Mouse (Mus musculus) midbrain, embryonic 15.5 days (tissue): ENCODE data around the gene Mmab. TPM values are rescaled to one million over a fixed set of nuclear protein-coding genes. Genes with fewer than 3 reads are reported as not detected.
A peak's percentile ranks its signal among the peaks of the same experiment; 100 is the strongest.

Experiments used
- ATAC-seq: fragments of 200-750 bp; cut with Nextera tagmentation; replicated peaks from 2 replicates; pipeline ENCODE4 v1.8.0; 2017; ENCODE audit warnings: moderate TSS enrichment
- H3K27ac ChIP-seq: fragments of 300-500 bp; sonication (generic); 2 replicates; pipeline ENCODE4 v1.5.1; 2015; ENCODE audit warnings: mild to moderate bottlenecking, inconsistent platforms
- H3K27me3 ChIP-seq: fragments of 300-500 bp; sonication (generic); replicated peaks from 2 replicates; pipeline ENCODE4 v1.6.1; 2015; ENCODE audit warnings: inconsistent platforms
- H3K36me3 ChIP-seq: fragments of 300-500 bp; sonication (generic); replicated peaks from 2 replicates; pipeline ENCODE4 v1.6.1; 2015; ENCODE audit warnings: inconsistent platforms
- H3K4me1 ChIP-seq: fragments of 300-500 bp; sonication (generic); 2 replicates; pipeline ENCODE4 v1.6.1; 2015; ENCODE audit warnings: inconsistent platforms
- H3K4me2 ChIP-seq: fragments of 300-500 bp; sonication (generic); 2 replicates; pipeline ENCODE4 v1.6.1; 2015; ENCODE audit warnings: inconsistent platforms, mild to moderate bottlenecking, moderate library complexity
- H3K4me3 ChIP-seq: fragments of 300-500 bp; sonication (generic); 2 replicates; pipeline ENCODE4 v1.5.1; 2015; ENCODE audit warnings: mild to moderate bottlenecking, inconsistent platforms
- H3K9ac ChIP-seq: fragments of 300-500 bp; sonication (generic); 2 replicates; pipeline ENCODE4 v1.6.1; 2015; ENCODE audit warnings: mild to moderate bottlenecking, inconsistent platforms
- H3K9me3 ChIP-seq: fragments of 300-500 bp; sonication (generic); 2 replicates; pipeline ENCODE4 v1.6.1; 2016; ENCODE audit warnings: inconsistent platforms
- WGBS: fragments of 180-500 bp; shearing (Covaris S2); methylation state at CpG from one replicate; pipeline ENCODE4 v1.1.7; 2015; ENCODE audit warnings: mixed read lengths; 5-methylcytosine and 5-hydroxymethylcytosine counted together
- polyA plus RNA-seq: library from polyadenylated mRNA; unstranded; fragments of >200 nt; fragmentation: Nextera tagmentation; extraction: Ambion mirVana; gene quantifications from 2 replicates; pipeline ENCODE4 v1.2.1, GENCODE M21; 2015

Gene Mmab
- 31.6 and 32.8 TPM in 2 replicates for polyA plus RNA-seq

DNA sequence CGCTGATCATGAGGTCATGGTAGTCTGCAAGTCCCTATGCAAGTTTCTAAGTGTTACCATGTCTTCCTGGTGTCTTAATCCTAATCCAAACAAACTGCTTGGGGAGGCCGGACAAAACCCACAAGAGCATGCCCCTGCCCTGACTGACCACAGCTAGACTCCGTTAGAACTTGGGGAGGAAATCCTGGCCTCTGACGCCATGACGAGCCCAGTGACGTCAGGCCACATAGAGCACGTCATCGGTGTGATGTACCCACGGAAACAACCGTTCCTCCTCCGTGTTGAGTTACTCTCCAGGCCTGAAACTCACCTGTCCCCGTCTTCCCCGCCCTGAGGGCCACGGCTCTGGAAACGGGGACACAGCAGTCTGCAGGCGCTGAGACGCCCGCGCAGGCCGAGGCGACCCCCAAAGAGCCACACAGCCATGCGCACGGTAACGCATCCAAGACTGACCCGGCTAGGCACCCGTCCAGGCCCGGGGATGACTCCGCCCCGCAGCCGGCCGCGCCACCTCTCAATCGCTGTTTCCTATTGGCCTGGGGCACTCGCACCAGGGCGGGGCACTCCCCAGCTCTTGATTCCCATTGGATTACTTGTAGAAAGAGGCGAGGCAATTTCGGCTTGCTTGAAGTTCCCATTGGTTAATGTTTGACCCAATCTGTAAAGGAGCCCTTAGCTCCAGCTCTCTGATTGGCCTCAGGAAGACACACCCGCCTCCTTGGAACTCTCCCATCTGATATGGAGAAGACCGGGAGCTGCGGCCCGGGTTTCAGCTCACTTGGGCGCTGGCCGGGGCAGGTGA, at the start of gene Mmab, which contains the start of gene Mvk:
TSS of gene Mmab (minus strand) at position 495 of the 802 bp plus-strand sequence.
TSS of gene Mvk (plus strand) at position 704 of the 802 bp plus-strand sequence.
- 2% methylated on average over 43 of the region's 43 CpGs for WGBS
- Histone ChIP-seq H3K27me3 (no peaks in the 10 kb centered on the region), H3K4me2 (peak within 1 kb of the TSS; percentile 77), H3K27ac (peak within 1 kb of the TSS; percentile 89), H3K9me3 (no peaks in the 10 kb centered on the region), H3K4me3 (peak within 1 kb of the TSS; percentile 71), H3K36me3 (peaks cover 3% of the 10 kb centered on the region; the same call in 1 of the 2 replicates), H3K9ac (peak within 1 kb of the TSS; percentile 76), H3K4me1 (peaks cover 16% of the 10 kb centered on the region)
- peak; percentile 98 for ATAC-seq

DNA sequence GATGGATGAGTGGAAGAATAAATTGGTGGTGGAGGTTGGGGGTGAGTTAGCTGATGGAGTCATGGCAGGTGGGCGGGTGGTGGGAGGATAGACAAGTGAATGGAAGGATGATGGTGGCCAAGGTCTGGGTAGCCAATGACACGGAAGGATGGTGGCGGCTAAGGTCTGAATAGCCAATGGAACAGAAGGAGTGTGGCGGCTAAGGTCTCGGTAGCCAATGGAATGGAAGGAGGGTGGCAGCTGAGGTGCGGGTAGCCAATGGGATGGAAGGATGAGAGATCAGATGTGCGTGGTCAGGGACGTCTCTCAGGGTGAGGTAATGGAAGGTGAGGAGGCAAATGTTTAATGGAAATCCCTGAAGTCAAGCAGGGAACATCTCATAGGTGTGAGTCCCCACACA, 46.4 kb upstream of the Mmab start:
- H3K4me2 ChIP-seq, result no peak overlapping the region
- no peaks in the 10 kb centered on the region for H3K27me3 ChIP-seq
- H3K36me3 ChIP-seq, result no peaks in the 10 kb centered on the region
- WGBS, result 96% methylated on average over 8 of the region's 8 CpGs
- no peak overlapping the region for H3K4me3 ChIP-seq
- 0 out of 2 replicates have a peak, but pooled peaks cover 3% of the 10 kb centered on the region for H3K9me3 ChIP-seq
- no peak overlapping the region for H3K9ac ChIP-seq
- H3K4me1 ChIP-seq, result no peaks in the 10 kb centered on the region
- no peak overlapping the region for H3K27ac ChIP-seq
- no peak for ATAC-seq

DNA sequence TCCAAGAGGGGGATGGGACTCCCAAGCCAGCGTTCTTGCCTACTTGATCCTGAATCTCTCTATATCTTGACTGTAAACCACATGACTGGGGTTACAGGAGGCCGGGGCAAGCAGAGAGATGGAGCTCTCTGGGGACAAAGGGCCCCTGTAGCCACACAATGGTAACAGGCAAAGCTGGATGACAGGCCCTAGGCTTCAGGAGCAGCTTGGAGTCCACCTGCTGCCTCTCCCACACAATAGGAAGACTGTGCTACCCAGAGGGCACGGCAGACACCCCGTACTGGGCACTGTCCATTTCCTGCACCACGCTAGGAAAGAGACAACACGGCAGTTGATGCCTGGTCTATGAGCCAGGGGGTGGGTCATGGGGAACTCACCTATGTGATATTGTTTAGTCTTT, 45.7 kb upstream of the Mmab start:
- Histone ChIP-seq H3K36me3 (no peaks in the 10 kb centered on the region), H3K9ac (no peak overlapping the region), H3K4me1 (no peaks in the 10 kb centered on the region), H3K4me2 (no peak overlapping the region), H3K9me3 (0 out of 2 replicates have a peak, but pooled peaks cover 3% of the 10 kb centered on the region), H3K4me3 (no peak overlapping the region), H3K27me3 (no peaks in the 10 kb centered on the region), H3K27ac (no peak overlapping the region)
- ATAC-seq, result no peak
- 90% methylated on average over 6 of the region's 6 CpGs for WGBS

DNA sequence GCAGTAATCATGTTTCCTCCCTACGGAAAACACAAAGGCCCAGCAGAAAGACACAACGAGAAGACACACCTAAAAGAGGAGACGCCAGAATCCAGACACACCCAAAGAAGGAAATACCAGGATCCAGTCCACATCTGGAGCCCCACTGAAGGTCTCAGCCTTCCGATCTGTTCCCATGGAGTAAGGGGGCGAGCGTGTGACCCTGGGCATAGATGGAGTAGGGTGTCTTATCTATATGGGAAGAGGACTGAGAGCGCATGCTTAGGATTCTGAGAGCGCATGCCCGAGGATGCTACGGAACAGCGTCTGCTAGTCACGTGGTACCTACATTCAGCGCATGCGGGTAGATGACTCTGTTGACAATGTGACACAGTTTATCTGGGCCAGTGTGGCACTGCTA, 41.8 kb upstream of the Mmab start:
- no peak overlapping the region for H3K27ac ChIP-seq
- no peaks in the 10 kb centered on the region for H3K9me3 ChIP-seq
- no peak overlapping the region for H3K4me3 ChIP-seq
- H3K4me2 ChIP-seq, result no peak overlapping the region
- H3K9ac ChIP-seq, result no peak overlapping the region
- no peak for ATAC-seq
- H3K4me1 ChIP-seq, result peaks cover 5% of the 10 kb centered on the region
- no peaks in the 10 kb centered on the region for H3K27me3 ChIP-seq
- no peaks in the 10 kb centered on the region for H3K36me3 ChIP-seq
- WGBS, result 92% methylated on average over 14 of the region's 14 CpGs

DNA sequence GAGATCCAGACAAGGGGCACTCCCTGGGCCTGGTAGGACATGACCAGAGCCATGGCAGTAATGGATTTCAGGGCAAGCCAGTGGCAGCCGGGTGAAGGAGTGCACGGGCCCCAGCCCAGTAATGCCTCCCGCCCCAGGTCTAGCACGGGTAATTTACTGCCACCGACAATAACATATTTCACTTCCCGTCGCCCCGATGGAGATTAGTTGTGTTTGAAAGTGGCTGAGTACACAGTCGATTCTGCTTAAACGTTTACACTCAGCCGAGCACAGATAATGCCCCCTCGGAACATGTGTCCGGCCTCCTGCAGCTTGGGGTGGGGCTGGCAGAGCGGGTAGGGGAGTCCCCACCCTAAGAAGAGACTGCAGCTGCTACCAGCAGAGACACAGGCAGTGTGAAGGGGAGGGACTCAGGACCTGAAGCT, 38.7 kb upstream of the Mmab start:
- H3K9me3 ChIP-seq, result no peaks in the 10 kb centered on the region
- H3K4me3 ChIP-seq, result no peak overlapping the region
- H3K27me3 ChIP-seq, result no peaks in the 10 kb centered on the region
- 9% methylated on average over 14 of the region's 14 CpGs for WGBS
- H3K4me2 ChIP-seq, result no peak overlapping the region
- H3K36me3 ChIP-seq, result no peaks in the 10 kb centered on the region
- peaks cover 5% of the 10 kb centered on the region for H3K4me1 ChIP-seq
- no peak overlapping the region for H3K9ac ChIP-seq
- H3K27ac ChIP-seq, result no peak overlapping the region
- ATAC-seq, result no peak

DNA sequence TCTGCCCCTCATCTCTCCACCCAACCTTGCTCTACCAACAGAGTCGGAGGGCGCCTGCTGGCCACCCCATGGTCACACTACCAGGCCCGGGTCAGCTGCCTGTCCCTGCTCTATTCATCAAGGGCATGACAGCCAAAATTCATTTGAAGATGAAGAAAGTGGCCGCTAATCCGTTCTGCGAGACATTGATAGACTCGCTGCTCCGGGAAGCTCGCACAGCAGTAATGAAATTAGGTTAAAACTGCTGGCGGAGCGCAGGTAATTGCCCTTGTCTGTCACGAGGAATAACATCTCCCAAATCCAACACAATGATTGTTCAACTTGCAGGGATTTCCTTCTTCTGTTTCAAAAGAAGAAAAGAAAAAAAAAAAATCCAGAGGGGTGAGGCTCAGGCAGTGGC, 34.4 kb upstream of the Mmab start:
- no peak for ATAC-seq
- whole genome bisulfite sequencing, result 60% methylated on average over 12 of the region's 12 CpGs

DNA sequence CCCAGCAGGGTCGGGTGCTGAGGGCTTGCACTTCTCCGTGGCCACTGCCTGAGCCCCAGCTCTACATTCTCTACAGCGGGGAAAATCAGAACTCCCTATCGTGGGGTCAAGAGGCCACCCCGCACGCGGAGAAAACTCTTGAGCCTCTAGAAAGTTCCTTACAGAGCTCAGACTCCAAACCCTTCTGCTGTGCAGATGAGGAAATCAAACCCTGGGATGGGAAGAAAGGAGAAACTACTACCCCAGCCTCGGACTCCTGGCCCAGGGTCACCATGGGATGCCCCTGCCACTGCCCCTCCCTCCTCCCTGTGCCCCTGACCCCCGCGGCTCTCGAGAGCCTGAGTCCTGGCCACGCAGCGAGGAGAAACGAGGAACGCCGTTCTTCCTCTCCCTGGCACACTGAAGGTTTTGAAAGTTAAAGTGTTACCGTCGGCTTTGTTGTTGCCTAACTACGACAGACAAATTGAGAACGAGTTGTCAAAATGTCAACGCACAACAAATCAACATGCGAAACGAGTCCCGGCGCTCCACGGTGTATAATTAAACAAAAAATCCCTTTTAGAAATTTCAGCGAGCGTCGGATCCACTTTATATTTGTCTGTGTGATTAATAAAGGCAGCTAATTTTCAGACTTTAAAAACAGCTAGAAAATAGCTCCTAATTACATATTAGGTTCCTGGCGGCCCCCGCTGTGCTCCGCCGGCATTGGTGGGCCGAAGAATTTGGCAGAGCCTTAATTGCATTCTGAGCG, 31.1 kb upstream of the Mmab start:
- H3K9ac ChIP-seq, result no peak overlapping the region
- peak overlapping the region; percentile 0; the same call in 1 of the 2 replicates for H3K4me2 ChIP-seq
- 0 out of 2 replicates have a peak, but pooled peaks cover 2% of the 10 kb centered on the region for H3K27me3 ChIP-seq
- H3K36me3 ChIP-seq, result no peaks in the 10 kb centered on the region
- WGBS, result 36% methylated on average over 35 of the region's 35 CpGs
- peak overlapping the region; percentile 0; the same call in 1 of the 2 replicates for H3K27ac ChIP-seq
- no peak for ATAC-seq
- H3K4me3 ChIP-seq, result no peak overlapping the region
- peaks cover 15% of the 10 kb centered on the region for H3K4me1 ChIP-seq
- no peaks in the 10 kb centered on the region for H3K9me3 ChIP-seq

More for the DNA sequence above, 34.4 kb upstream of the Mmab start:
- Histone ChIP-seq H3K4me2 (no peak overlapping the region), H3K4me3 (no peak overlapping the region), H3K9me3 (no peaks in the 10 kb centered on the region), H3K27me3 (no peaks in the 10 kb centered on the region), H3K4me1 (peaks cover 20% of the 10 kb centered on the region), H3K27ac (no peak overlapping the region), H3K36me3 (no peaks in the 10 kb centered on the region), H3K9ac (no peak overlapping the region)

DNA sequence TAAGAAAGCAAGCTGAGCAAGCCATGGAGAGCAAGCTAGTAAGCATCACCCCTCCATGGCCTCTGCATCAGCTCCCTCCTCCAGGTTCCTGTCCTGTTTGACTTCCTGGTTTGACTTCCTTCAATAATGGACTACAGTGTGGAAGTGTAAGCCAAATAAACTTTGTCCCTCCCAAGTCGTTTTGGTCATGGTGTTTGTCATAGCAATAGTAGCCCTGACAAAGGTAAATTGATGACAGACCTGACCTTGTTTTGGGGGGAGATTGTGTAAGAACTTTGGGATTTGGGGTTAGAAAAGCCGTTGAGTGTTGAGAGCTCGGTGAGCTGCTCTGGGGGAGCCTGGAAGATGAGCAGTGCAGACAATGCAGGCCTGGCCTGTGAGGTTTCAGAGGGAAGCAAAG, 26.5 kb upstream of the Mmab start:
- H3K9ac ChIP-seq, result no peak overlapping the region
- no peak for ATAC-seq
- no peak overlapping the region for H3K27ac ChIP-seq
- H3K4me3 ChIP-seq, result no peak overlapping the region
- no peak overlapping the region for H3K4me2 ChIP-seq
- no peaks in the 10 kb centered on the region for H3K36me3 ChIP-seq
- 0 out of 2 replicates have a peak, but pooled peaks cover 2% of the 10 kb centered on the region for H3K27me3 ChIP-seq
- WGBS, result 82% methylated on average over 3 of the region's 3 CpGs
- H3K4me1 ChIP-seq, result peaks cover 43% of the 10 kb centered on the region
- no peaks in the 10 kb centered on the region for H3K9me3 ChIP-seq

DNA sequence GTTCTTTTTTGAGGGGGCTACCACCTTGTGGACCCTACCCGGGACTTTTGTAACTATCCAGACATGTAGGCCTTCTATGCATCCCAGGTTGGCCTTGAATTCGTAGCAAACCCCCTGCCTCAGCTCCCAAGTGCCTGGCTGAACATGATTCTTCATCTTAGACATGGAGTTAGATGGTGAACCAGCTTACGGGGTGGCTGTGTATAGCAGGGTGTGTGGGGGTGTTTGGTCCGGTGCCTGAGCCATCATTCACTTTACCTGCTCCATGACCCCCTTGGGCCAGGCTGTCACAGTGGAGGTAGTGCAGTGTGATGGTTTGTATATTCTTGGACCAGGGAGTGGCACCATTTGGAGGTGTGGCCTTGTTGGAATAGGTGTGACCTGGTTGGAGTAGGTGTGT, 24.1 kb upstream of the Mmab start:
- peak overlapping the region; percentile 84 for H3K27ac ChIP-seq
- no peaks in the 10 kb centered on the region for H3K9me3 ChIP-seq
- H3K27me3 ChIP-seq, result 0 out of 2 replicates have a peak, but pooled peaks cover 2% of the 10 kb centered on the region
- ATAC-seq, result peak; percentile 51; the same call in 1 of the 2 replicates
- no peak overlapping the region for H3K4me3 ChIP-seq
- H3K4me2 ChIP-seq, result peak overlapping the region; percentile 54
- WGBS, result 34% methylated on average over 4 of the region's 4 CpGs
- H3K4me1 ChIP-seq, result peaks cover 31% of the 10 kb centered on the region
- H3K36me3 ChIP-seq, result no peaks in the 10 kb centered on the region
- H3K9ac ChIP-seq, result 0 out of 2 replicates have a peak overlapping the region, but pooled peaks have one; percentile 36

DNA sequence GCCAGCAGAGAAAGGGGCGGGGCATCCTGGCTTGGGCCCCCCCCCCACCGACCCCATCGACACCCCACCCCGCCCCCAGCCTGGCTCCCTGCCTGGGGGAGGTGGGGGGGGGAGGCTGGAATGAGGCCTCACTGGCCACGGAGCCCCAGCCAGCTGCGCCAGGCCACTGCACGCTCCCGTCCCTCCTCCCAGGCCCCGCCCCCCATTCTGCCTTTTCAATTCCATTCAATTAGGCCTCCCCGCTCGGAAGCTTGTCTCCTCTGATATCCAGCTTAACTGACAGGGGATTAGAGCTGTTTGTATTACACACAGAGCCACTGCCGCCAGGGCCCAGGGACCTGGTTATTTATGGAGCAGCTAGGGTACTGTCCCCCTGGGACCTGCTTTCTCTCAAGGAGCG, 23.6 kb upstream of the Mmab start:
- H3K27me3 ChIP-seq, result 0 out of 2 replicates have a peak, but pooled peaks cover 5% of the 10 kb centered on the region
- ATAC-seq, result peak; percentile 80

DNA sequence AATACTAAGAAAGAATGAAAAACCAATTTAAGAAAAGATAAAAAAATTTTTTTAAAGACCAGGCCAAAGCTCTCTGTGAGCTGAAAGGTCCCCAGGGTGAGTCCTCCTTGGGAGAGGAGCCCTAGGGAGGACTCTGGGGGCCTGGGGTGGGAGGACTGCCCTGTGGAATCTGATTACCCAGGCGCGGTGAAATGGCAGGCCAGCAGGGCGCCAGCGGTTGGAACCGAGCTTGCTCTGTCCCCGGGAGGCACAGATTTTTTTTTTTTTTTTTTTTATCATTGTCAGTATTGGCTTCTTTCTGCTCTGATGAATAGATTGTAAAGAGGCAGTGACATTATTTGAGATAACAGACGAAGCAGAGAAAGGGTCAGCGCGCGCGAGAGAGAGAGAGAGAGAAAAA, 23.2 kb upstream of the Mmab start:
- H3K9me3 ChIP-seq, result no peaks in the 10 kb centered on the region
- peak overlapping the region; percentile 84 for H3K27ac ChIP-seq
- WGBS, result 0% methylated on average over 11 of the region's 11 CpGs
- peak overlapping the region; percentile 36; the same call in 1 of the 2 replicates for H3K9ac ChIP-seq
- H3K4me2 ChIP-seq, result peak overlapping the region; percentile 54
- H3K27me3 ChIP-seq, result 0 out of 2 replicates have a peak, but pooled peaks cover 5% of the 10 kb centered on the region
- ATAC-seq, result 0 out of 2 replicates have a peak, but pooled peaks have one; percentile 48
- peaks cover 31% of the 10 kb centered on the region for H3K4me1 ChIP-seq
- peak overlapping the region; percentile 28 for H3K4me3 ChIP-seq
- no peaks in the 10 kb centered on the region for H3K36me3 ChIP-seq

More for the DNA sequence above, 23.6 kb upstream of the Mmab start:
- WGBS, result under 1% methylated on average over 9 of the region's 13 CpGs
- Histone ChIP-seq H3K9me3 (no peaks in the 10 kb centered on the region), H3K4me3 (peak overlapping the region; percentile 28), H3K4me2 (peak overlapping the region; percentile 54), H3K36me3 (no peaks in the 10 kb centered on the region), H3K4me1 (peaks cover 31% of the 10 kb centered on the region), H3K27ac (peak overlapping the region; percentile 84), H3K9ac (peak overlapping the region; percentile 36; the same call in 1 of the 2 replicates)

DNA sequence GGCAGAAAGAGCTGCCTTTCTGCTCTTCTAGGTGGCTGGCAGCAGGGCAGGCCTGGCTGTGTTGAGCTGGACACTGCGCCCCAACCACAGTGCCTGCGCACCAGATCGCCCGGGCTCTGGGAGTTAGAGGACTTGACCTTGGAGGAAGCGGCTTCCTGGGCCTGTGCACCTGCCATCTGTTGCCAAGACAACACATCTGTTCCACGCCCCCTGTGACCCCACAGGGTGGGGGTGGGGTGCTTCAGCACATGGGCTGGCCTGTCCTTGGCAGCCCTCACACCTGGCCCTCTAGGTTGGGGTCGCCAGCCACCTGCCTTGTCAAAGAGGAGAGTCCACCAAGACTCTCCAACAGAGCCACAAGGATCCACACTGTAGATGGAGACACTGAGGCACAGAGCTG, 21.8 kb upstream of the Mmab start:
- no peak for ATAC-seq
- Histone ChIP-seq H3K36me3 (no peaks in the 10 kb centered on the region), H3K4me2 (no peak overlapping the region), H3K9ac (no peak overlapping the region), H3K9me3 (no peaks in the 10 kb centered on the region), H3K27ac (no peak overlapping the region), H3K4me1 (peaks cover 37% of the 10 kb centered on the region), H3K27me3 (0 out of 2 replicates have a peak, but pooled peaks cover 2% of the 10 kb centered on the region), H3K4me3 (no peak overlapping the region)
- 51% methylated on average over 7 of the region's 7 CpGs for WGBS
